Mouse (Mus musculus) ZHBTc4 (cell line): ENCODE measurements at regions not wholly inside any gene's neighbourhood (a gene's known extent, or its start where the extent isn't known, plus 50 kb on each side); places are given as distances from the start of the nearest gene placed in this dataset.

ENCODE experiments used
- DNase-seq: peaks from one replicate; pipeline ENCODE4 v3.0.0-alpha.2; 2011; ENCODE audit warnings: low read depth, low spot score

GRCm38 (mm10) chr4:110125067-110125784 lies 147.4 kb downstream of the Dmrta2 start:
- DNase-seq = peak; percentile 42

- no peak for DNase-seq
These were observed 150.2 kb downstream of the Dmrta2 start for GRCm38 (mm10) chr4:110127941-110128520.

GRCm38 (mm10) chr4:110128918-110129317 lies 151.1 kb downstream of the Dmrta2 start:
- DNase-seq = peak; percentile 40

DNA sequence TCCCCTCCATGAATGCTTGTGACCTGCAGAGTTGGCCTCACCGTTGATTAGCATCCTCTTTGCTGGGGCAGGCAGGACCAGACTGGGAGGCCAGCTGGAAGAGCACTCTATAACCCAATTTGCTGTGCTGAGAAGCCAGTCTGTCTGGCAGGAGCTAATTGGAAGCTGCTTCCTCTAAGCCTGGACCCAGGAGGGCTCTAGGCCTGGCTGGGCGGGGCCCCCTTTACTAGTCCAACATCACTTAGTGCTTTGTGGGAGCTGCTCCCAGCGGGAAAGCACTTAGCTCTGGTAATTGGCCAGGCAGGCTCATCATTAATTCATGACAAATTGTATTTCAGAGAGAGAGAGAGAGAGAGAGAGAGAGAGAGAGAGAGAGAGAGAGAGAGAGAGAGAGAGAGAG lies 151.7 kb downstream of the Dmrta2 start:
- no peak for DNase-seq

- DNase-seq = peak; percentile 38
These were observed 154.2 kb downstream of the Dmrta2 start for GRCm38 (mm10) chr4:110132061-110132460.

- no peak for DNase-seq
These were observed 156.2 kb downstream of the Dmrta2 start for GRCm38 (mm10) chr4:110134036-110134435.

GRCm38 (mm10) chr4:110145229-110145628 lies 167.4 kb downstream of the Dmrta2 start:
- no peak for DNase-seq

- peak; percentile 45 for DNase-seq
These were observed 174.5 kb downstream of the Dmrta2 start for GRCm38 (mm10) chr4:110152103-110152946.
